11 mouse cellular contexts compared by ENCODE assay signal in genomic region chr6:141640639-141641038, GRCm38 (mm10). TPM values are rescaled to one million over a fixed set of nuclear protein-coding genes. Genes with fewer than 3 reads are reported as not detected.
DNase-seq lines count a peak whose midpoint lies in the region; ATAC-seq and TF ChIP-seq lines count a peak whose summit lies in the region.
"Had no signal": no experiment of that assay in that cellular context is flagged by ENCODE, and none has a peak within 500 bp of the region (broad histone marks: within the 10 kb centered on the region; RNA-seq: fewer than 3 reads in every experiment).

No protein-coding gene starts in this region.

- no peaks in the 10 kb centered on the region for H3K27me3 ChIP-seq in intestine, embryonic 15.5 days (replicated peaks)
- no peaks in the 10 kb centered on the region for H3K27me3 ChIP-seq in intestine, postnatal 0 days (replicated peaks; ENCODE audit: control insufficient read depth, insufficient read depth, low read length)
- H3K27me3 ChIP-seq in intestine, embryonic 16.5 days (replicated peaks; ENCODE audit: control insufficient read depth, insufficient read depth, low read length), result no peaks in the 10 kb centered on the region
- H3K27me3 ChIP-seq in liver, embryonic 16.5 days (ENCODE audit: control insufficient read depth, insufficient read depth, low read depth, low read length), result no peaks in the 10 kb centered on the region
- H3K27me3 ChIP-seq: midbrain, embryonic 12.5 days had no signal

- WGBS in intestine, embryonic 15.5 days, result 38% methylated on average over 1 of the region's 1 CpGs
- 25% methylated on average over 1 of the region's 1 CpGs for WGBS in intestine, postnatal 0 days
- 52% methylated on average over 1 of the region's 1 CpGs for WGBS in intestine, embryonic 16.5 days
- 23% methylated on average over 1 of the region's 1 CpGs for WGBS in liver, embryonic 16.5 days (ENCODE audit: insufficient replicate concordance)

- no peaks in the 10 kb centered on the region for H3K36me3 ChIP-seq in intestine, embryonic 15.5 days
- no peaks in the 10 kb centered on the region for H3K36me3 ChIP-seq in intestine, postnatal 0 days (ENCODE audit: control insufficient read depth, insufficient read depth)
- H3K36me3 ChIP-seq in intestine, embryonic 16.5 days (ENCODE audit: control insufficient read depth, insufficient read depth, low read length), result no peaks in the 10 kb centered on the region
- no peaks in the 10 kb centered on the region for H3K36me3 ChIP-seq in liver, embryonic 16.5 days (ENCODE audit: control insufficient read depth, insufficient read depth)
- H3K36me3 ChIP-seq: midbrain, embryonic 12.5 days had no signal

- H3K9me3 ChIP-seq in intestine, embryonic 15.5 days, result no peaks in the 10 kb centered on the region
- no peaks in the 10 kb centered on the region for H3K9me3 ChIP-seq in intestine, postnatal 0 days (ENCODE audit: control insufficient read depth)
- H3K9me3 ChIP-seq in intestine, embryonic 16.5 days (ENCODE audit: control insufficient read depth, low read length), result no peaks in the 10 kb centered on the region
- H3K9me3 ChIP-seq in liver, embryonic 16.5 days (replicated peaks; ENCODE audit: control insufficient read depth, low read length), result no peaks in the 10 kb centered on the region
- H3K9me3 ChIP-seq: midbrain, embryonic 12.5 days had no signal

- DNase-seq in ovary, postnatal 14 days (ENCODE audit: low spot score), result peak; percentile 1
- no peak for DNase-seq in ovary, postnatal 10 days (ENCODE audit: low spot score)
- DNase-seq in T-cell, adult 2 months (ENCODE audit: low spot score), result no peak
- no peak for DNase-seq in right cerebral cortex, postnatal 14 days

- no peak overlapping the region for H3K9ac ChIP-seq in intestine, embryonic 15.5 days
- no peak overlapping the region for H3K9ac ChIP-seq in intestine, postnatal 0 days (ENCODE audit: low read depth, low read length)
- no peak overlapping the region for H3K9ac ChIP-seq in intestine, embryonic 16.5 days (ENCODE audit: low read depth, low read length)
- H3K9ac ChIP-seq in liver, embryonic 16.5 days (ENCODE audit: low read depth, low read length), result no peak overlapping the region
- H3K9ac ChIP-seq: midbrain, embryonic 12.5 days had no signal

- H3K4me3 ChIP-seq in intestine, embryonic 15.5 days (replicated peaks), result no peak overlapping the region
- no peak overlapping the region for H3K4me3 ChIP-seq in intestine, postnatal 0 days (ENCODE audit: low read depth, low read length)
- H3K4me3 ChIP-seq in intestine, embryonic 16.5 days (ENCODE audit: low read length), result no peak overlapping the region
- no peak overlapping the region for H3K4me3 ChIP-seq in liver, embryonic 16.5 days (ENCODE audit: low read depth, low read length)
- H3K4me3 ChIP-seq: midbrain, embryonic 12.5 days had no signal

- H3K4me2 ChIP-seq in intestine, embryonic 15.5 days (replicated peaks), result no peak overlapping the region
- no peak overlapping the region for H3K4me2 ChIP-seq in intestine, postnatal 0 days (replicated peaks; ENCODE audit: low read depth)
- no peak overlapping the region for H3K4me2 ChIP-seq in intestine, embryonic 16.5 days (ENCODE audit: low read depth, low read length)
- no peak overlapping the region for H3K4me2 ChIP-seq in liver, embryonic 16.5 days (ENCODE audit: low read depth, low read length)
- H3K4me2 ChIP-seq: midbrain, embryonic 12.5 days had no signal

- H3K27ac ChIP-seq in intestine, embryonic 15.5 days, result no peak overlapping the region
- no peak overlapping the region for H3K27ac ChIP-seq in intestine, postnatal 0 days (ENCODE audit: low read depth, low read length)
- H3K27ac ChIP-seq in intestine, embryonic 16.5 days (ENCODE audit: low read length), result no peak overlapping the region
- peak overlapping the region; percentile 41; the same call in 1 of the 2 replicates for H3K27ac ChIP-seq in liver, embryonic 16.5 days (ENCODE audit: low read length)
- H3K27ac ChIP-seq: midbrain, embryonic 12.5 days had no signal

- no peak for TF ChIP-seq CTCF in intestine, postnatal 0 days (IDR thresholded peaks at IDR 0.05; ENCODE audit: low read depth)

- no peaks in the 10 kb centered on the region for H3K4me1 ChIP-seq in intestine, embryonic 15.5 days (replicated peaks)
- H3K4me1 ChIP-seq in intestine, postnatal 0 days (replicated peaks; ENCODE audit: control insufficient read depth, insufficient read depth, low read length), result no peaks in the 10 kb centered on the region
- H3K4me1 ChIP-seq in intestine, embryonic 16.5 days (ENCODE audit: control insufficient read depth, insufficient read depth, low read length), result no peaks in the 10 kb centered on the region
- no peaks in the 10 kb centered on the region; the same call in 1 of the 2 replicates for H3K4me1 ChIP-seq in liver, embryonic 16.5 days (ENCODE audit: control insufficient read depth, low read depth, low read length)
- H3K4me1 ChIP-seq: midbrain, embryonic 12.5 days had no signal

- ATAC-seq in intestine, embryonic 15.5 days, result 0 out of 2 replicates have a peak, but pooled peaks have one; percentile 20
- no peak for ATAC-seq in intestine, postnatal 0 days
- ATAC-seq in intestine, embryonic 16.5 days, result peak; percentile 52
- peak; percentile 76 for ATAC-seq in liver, embryonic 16.5 days (ENCODE audit: low read depth)

RNA-seq across cellular contexts. Expression of gene Slco1b2, which starts 11.3 kb away (rescaled TPM):
- polyA plus RNA-seq in intestine, embryonic 15.5 days (2015; fragmentation: Nextera tagmentation; extraction: Ambion mirVana), result 0.05 TPM in 1 of 2 replicates, not detected in the other
- 0.05 and 0.08 TPM in 2 replicates for polyA plus RNA-seq in intestine, postnatal 0 days (2015; fragmentation: Nextera tagmentation; extraction: Ambion mirVana)
- polyA plus RNA-seq in intestine, embryonic 16.5 days (2015; fragmentation: Nextera tagmentation; extraction: Ambion mirVana), result 0.10 TPM in 1 of 2 replicates, not detected in the other
- polyA plus RNA-seq in liver, embryonic 16.5 days (2015; fragmentation: Nextera tagmentation; extraction: Ambion mirVana), result 6.5 and 6.9 TPM in 2 replicates
- polyA plus RNA-seq: intestine, embryonic 14.5 days; small intestine, adult 2 months had no signal
